Mouse (Mus musculus): Measurements from ENCODE around the gene Tmprss11f.

GRCm38 (mm10) chr5:86518500-86518899 lies 113.7 kb downstream of the Tmprss11f start, which contains the start of gene Tmprss11g:
- no peak for TF ChIP-seq CTCF (IDR thresholded peaks at IDR 0.05; ENCODE audit: low read depth)
- no peak for TF ChIP-seq EP300 (IDR thresholded peaks at IDR 0.05; ENCODE audit: low read depth)
